Mouse (Mus musculus): Measurements from ENCODE around the gene Suv39h1.

DNA sequence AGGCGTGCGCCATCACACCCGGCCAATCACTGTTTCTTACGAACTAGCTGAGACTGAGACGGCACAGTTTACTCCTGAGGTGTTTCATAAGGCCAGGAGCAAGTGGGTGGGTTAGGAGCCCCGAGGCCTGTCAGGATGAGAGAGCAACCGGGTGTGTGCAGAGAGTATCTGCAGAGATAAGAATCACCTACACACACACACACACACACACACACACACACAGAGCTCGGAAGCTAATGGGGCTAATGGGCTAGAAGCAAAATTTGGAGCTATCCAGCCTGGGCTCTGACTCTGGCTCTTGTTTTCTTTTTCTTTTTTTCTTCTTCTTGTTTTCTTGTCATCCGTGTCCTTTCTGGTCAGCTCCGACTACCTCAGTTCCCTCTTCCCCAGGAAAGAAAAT, 21.0 kb upstream of the Suv39h1 start:
- TF ChIP-seq POLR2A (IDR thresholded peaks at IDR 0.05; ENCODE audit: insufficient read depth, low read length), result no peak
- TF ChIP-seq CTCF (IDR thresholded peaks at IDR 0.05; ENCODE audit: low read depth, low read length), result no peak
- no peak for TF ChIP-seq EP300 (IDR thresholded peaks at IDR 0.05; ENCODE audit: insufficient read depth, low read depth, low read length)
